Mouse (Mus musculus) cerebellum, adult 2 months (tissue): ENCODE data around the gene Tmem238. TPM values are rescaled to one million over a fixed set of nuclear protein-coding genes. Genes with fewer than 3 reads are reported as not detected.

Experiments used
- DNase-seq, 2 experiments: peaks; one replicate each; pipeline ENCODE4 v3.0.0; 2021
- H3K27ac ChIP-seq: fragments of 200-500 bp; 2 replicates; pipeline ENCODE4 v1.5.1; 2012; ENCODE audit warnings: low read length, control low read depth, inconsistent platforms; ENCODE audit not compliant: insufficient read depth
- H3K27me3 ChIP-seq: fragments of 200-500 bp; 2 replicates; pipeline ENCODE4 v1.6.1; 2012; ENCODE audit warnings: inconsistent platforms, mild to moderate bottlenecking, low read length, moderate library complexity; ENCODE audit not compliant: control insufficient read depth, insufficient read depth
- H3K4me1 ChIP-seq: fragments of 200-500 bp; 2 replicates; pipeline ENCODE4 v1.6.1; 2011; ENCODE audit warnings: low read length; ENCODE audit not compliant: control insufficient read depth, insufficient read depth
- H3K4me3 ChIP-seq: fragments of 200-500 bp; replicated peaks from 2 replicates; pipeline ENCODE3; 2011; ENCODE audit warnings: mild to moderate bottlenecking, low read depth, low read length, control low read depth; ENCODE audit not compliant: insufficient read depth
- CTCF ChIP-seq: fragments of 200-500 bp; IDR thresholded peaks from 2 replicates; pipeline ENCODE4 v1.5.1; 2011; ENCODE audit warnings: low read depth, mild to moderate bottlenecking, control low read depth, low read length, moderate library complexity, borderline replicate concordance; ENCODE audit not compliant: insufficient read depth
- POLR2A ChIP-seq: fragments of 200-500 bp; IDR thresholded peaks from 2 replicates; pipeline ENCODE4 v1.6.1; 2011; ENCODE audit warnings: low read length, control low read depth, borderline replicate concordance; ENCODE audit not compliant: insufficient read depth
- WGBS: fragments of 180-500 bp; shearing (Covaris S2); methylation state at CpG from one replicate; pipeline ENCODE4 v1.1.7; 2018; 5-methylcytosine and 5-hydroxymethylcytosine counted together
- polyA plus RNA-seq: library from polyadenylated mRNA; depleted of rRNA; stranded (reverse); fragments of >200 nt; gene quantifications from 2 replicates; pipeline ENCODE4 v1.2.3, GENCODE M21; 2012

Tmem238 gene
- polyA plus RNA-seq, 1 experiment = 13.2 TPM

DNA sequence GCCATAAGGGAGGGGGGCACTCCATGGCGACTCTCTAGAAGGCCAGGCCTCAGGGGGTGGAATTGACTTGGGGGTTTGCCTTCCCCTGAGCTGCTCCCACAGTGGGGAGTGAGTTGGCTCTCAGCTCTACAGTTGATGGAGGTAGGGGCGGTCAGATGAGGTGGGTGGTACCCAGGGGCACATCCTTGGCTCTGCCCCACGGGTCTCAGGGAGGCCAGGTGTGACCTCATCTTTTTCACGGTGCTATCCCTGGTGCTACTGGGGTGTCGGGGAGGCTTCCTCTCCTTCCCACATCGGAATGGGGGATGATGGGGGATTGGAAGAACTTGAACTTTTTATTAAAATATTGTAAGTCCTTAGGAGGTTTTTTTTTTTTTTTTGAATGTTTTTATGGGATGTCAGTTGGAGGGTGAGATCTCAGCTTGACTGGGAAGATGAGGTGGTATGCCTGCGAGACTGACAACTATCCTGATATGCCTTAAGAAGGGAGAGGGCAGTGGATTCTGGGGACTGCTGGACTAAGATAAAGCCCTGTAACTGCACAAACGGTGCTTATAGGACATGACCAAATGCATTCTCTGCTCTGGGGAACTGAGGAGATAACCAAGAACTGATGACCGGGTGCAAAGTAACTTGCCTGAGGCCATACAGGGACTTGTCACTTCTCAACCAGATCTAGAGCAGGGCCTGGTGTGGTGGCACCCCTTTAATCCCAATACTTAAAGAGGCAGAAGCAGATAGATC, 42.1 kb downstream of the Tmem238 start:
- 75% methylated on average over 9 of the region's 9 CpGs for WGBS
- Histone ChIP-seq H3K4me1 (peaks cover 6% of the 10 kb centered on the region), H3K27ac (no peak overlapping the region), H3K4me3 (no peak overlapping the region), H3K27me3 (no peaks in the 10 kb centered on the region)
- no peak for DNase-seq
- TF ChIP-seq POLR2A = no peak
- no peak for TF ChIP-seq CTCF

DNA sequence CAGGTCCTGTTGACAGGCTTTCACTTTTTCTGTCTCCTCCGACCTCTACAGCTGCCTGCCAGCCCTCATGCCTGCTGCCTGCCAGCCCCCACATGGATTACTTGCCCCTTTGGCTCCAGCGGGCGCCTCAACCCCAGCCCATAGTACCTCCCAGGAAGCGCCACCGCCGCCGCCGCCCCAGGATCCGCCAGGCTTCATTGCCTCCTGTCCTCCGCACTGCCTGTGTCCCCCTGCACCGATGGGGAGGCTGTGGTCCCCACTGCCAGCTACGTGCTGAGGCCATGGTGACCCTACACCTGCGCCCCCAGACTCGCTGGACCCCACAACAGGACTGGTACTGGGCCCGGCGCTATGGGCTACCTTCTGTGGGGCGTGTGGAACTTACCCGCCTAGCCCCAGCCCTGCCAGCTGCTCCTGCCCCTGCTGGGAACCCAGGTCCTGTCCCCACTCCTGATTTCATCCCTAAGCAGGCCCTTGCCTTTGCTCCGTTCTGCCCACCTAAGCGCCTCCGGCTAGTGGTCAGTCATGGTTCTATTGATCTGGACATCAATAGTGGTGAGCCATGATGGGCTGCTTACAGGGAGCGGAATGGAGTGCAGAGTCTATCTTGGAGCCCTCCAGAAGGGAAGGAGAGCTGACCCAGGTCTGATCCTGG, 43.0 kb downstream of the Tmem238 start:
- TF ChIP-seq POLR2A (no peak), CTCF (no peak)
- 81% methylated on average over 22 of the region's 22 CpGs for WGBS
- Histone ChIP-seq H3K27ac (no peak overlapping the region), H3K27me3 (no peaks in the 10 kb centered on the region), H3K4me1 (peaks cover 12% of the 10 kb centered on the region; the same call in 1 of the 2 replicates), H3K4me3 (no peak overlapping the region)
- DNase-seq = no peak

DNA sequence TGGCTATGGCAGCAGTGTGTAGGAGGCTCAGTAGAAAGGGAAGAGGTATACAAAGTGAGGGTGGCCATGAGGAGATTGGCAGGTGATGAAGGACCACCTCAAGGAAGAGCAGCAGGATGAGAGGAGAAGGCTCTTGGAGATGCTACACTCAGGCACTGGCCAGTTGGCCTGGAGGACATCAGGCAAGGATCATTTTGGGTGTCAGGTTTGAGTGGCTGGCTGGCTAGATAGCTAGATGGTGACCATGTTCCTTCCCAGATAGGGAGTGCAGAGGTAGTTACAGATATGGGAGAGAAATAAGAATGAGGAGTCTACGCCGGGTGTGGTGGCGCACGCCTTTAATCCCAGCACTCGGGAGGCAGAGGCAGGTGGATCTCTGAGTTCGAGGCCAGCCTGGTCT, 44.6 kb downstream of the Tmem238 start:
- DNase-seq = no peak
- H3K27me3 ChIP-seq = no peaks in the 10 kb centered on the region
- TF ChIP-seq CTCF (no peak), POLR2A (no peak)
- peaks cover 13% of the 10 kb centered on the region; the same call in 1 of the 2 replicates for H3K4me1 ChIP-seq
- 98% methylated on average over 6 of the region's 6 CpGs for WGBS
- H3K4me3 ChIP-seq = no peak overlapping the region
- no peak overlapping the region for H3K27ac ChIP-seq

DNA sequence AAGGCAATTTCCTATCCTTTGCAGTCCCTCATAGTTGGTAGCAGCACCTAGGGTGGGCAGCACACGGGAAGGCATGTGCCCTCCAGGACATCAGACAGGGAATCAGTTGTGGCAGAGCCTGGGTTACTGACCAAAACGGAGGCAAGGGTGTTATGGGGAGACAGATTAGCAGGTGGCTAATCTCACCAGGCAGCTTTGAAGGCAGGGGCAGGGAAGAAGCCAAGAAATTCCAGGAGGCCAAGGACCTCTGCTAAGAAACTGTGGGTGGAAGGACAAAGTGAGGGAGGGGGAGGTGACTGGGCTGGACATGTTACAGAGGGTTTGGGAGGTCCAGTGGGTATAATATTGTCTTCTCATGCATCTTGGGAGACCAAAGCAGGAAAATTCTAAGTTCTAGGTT, 46.1 kb downstream of the Tmem238 start:
- no peak for TF ChIP-seq CTCF
- TF ChIP-seq POLR2A = no peak
- H3K27ac ChIP-seq = no peak overlapping the region
- DNase-seq = no peak
- H3K27me3 ChIP-seq = no peaks in the 10 kb centered on the region
- no peak overlapping the region for H3K4me3 ChIP-seq
- 54% methylated on average over 2 of the region's 2 CpGs for WGBS
- peaks cover 13% of the 10 kb centered on the region; the same call in 1 of the 2 replicates for H3K4me1 ChIP-seq

DNA sequence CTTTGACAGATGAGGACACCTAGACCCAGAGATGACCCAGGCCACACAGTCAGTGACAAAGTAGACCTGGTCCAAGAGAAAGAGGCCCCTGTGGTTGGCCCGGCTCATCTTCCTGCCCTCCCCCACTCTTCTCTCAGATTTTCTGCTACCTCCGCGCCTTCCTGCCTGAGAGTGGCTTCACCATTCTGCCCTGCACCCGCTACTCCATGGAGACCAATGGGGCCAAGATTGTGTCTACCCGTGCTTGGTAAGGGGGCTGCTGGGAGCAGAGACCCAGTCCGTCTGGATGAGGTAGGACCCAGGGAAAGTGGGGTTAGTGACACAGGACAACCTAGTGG, 47.0 kb downstream of the Tmem238 start:
- Histone ChIP-seq H3K27me3 (no peaks in the 10 kb centered on the region), H3K27ac (peak overlapping the region; percentile 97; the same call in 1 of the 2 replicates), H3K4me1 (peaks cover 13% of the 10 kb centered on the region; the same call in 1 of the 2 replicates), H3K4me3 (no peak overlapping the region)
- no peak for DNase-seq
- no peak for TF ChIP-seq POLR2A
- TF ChIP-seq CTCF = no peak
- 84% methylated on average over 6 of the region's 6 CpGs for WGBS

DNA sequence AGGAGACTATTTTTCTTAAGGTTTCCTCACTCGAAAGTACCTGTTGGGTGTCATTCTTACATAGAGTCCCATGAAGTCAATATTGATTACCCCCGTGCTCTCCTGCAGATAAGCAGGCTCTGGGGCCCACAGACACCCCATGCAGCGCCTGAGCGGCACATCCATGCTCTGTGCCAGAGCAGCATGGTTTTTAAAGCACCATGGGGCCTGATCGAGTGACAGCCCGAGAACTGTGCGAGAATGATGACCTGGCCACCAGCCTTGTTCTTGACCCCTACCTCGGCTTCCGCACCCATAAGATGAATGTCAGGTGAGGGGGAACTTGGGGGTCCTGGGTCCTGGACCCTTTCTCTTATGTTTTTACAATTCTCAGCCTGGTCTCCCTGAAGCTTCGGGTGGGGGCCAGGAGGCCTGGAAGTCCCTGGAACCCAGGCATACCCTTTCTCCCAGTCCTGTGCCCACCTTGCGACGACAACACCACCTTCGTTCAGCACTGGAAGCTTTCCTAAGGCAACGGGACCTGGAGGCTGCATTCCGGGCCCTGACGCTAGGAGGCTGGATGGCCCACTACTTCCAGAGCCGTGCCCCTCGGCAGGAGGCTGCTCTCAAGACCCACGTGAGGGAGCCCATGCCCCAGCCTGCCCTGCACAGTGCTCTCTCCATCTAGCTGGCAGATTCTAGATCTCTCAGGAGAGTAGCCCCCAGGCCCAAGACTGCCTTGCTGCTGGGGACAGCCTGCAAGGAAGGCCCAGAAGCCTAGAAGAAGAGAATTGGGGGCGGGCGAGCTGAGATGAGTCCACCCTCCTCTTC, 47.6 kb downstream of the Tmem238 start:
- Histone ChIP-seq H3K27ac (peak overlapping the region; percentile 97), H3K4me3 (peak overlapping the region; percentile 99), H3K4me1 (peaks cover 13% of the 10 kb centered on the region; the same call in 1 of the 2 replicates), H3K27me3 (no peaks in the 10 kb centered on the region)
- WGBS = 60% methylated on average over 21 of the region's 21 CpGs
- no peak for TF ChIP-seq CTCF
- no peak for TF ChIP-seq POLR2A
- DNase-seq = peak; percentile 21 to 32

DNA sequence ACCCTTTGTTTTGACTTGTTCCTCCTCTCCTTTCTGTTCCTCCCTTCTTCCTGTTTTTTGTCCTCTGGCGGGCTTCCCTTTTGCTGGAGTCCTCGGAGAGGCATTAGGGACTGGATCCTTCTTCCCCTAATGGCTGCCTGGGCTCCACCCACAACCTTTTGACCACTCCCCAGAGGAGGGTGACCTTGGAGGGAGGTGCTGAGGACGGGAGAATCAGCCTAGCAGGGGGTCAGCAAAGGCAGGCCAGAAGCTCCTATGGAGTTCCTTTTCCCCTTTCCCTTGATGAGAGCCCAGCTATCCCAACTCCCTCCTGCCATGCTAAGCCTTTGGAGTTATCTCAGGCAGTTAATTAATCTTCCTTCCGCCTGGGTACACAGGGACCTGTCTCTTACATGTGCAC, 48.3 kb downstream of the Tmem238 start:
- WGBS = 5% methylated on average over 4 of the region's 4 CpGs
- DNase-seq = peak; percentile 78 to 82
- Histone ChIP-seq H3K27me3 (no peaks in the 10 kb centered on the region), H3K4me3 (peak overlapping the region; percentile 99), H3K4me1 (peaks cover 13% of the 10 kb centered on the region; the same call in 1 of the 2 replicates), H3K27ac (peak overlapping the region; percentile 97)
- TF ChIP-seq POLR2A (peak; percentile 66; the same call in 1 of the 2 replicates), CTCF (no peak)

DNA sequence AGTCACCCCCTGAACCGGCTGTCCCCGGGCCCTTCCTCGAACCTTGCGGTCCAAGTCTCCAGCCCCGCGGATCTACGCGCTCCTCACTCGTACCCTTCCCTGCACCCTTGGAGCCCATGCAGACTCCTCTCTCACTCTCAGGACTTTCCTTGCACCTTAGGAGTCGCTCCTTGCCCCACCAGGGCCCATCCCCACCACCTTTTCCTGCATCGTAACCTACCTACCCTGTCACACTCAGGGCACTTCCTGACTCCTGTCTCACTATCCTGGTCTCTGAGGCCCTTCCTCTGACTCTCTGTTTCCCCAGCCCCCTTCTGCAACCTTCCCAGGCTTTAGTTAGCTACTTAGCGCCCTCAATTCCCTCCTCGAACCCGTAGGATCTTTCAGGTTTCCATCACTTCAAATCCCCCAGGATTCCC, 49.1 kb downstream of the Tmem238 start:
- H3K4me1 ChIP-seq = peaks cover 13% of the 10 kb centered on the region; the same call in 1 of the 2 replicates
- DNase-seq = no peak
- peak overlapping the region; percentile 99 for H3K4me3 ChIP-seq
- no peak for TF ChIP-seq POLR2A
- TF ChIP-seq CTCF = no peak
- WGBS = under 1% methylated on average over 14 of the region's 14 CpGs
- peak overlapping the region; percentile 97 for H3K27ac ChIP-seq
- H3K27me3 ChIP-seq = no peaks in the 10 kb centered on the region
